Mouse (Mus musculus): ENCODE data around the gene Tnnc1.

- TF ChIP-seq CTCF (IDR thresholded peaks at IDR 0.05; ENCODE audit: low read depth, low read length) = no peak
- TF ChIP-seq POLR2A (IDR thresholded peaks at IDR 0.05; ENCODE audit: insufficient read depth, low read length) = no peak
- TF ChIP-seq EP300 (IDR thresholded peaks at IDR 0.05; ENCODE audit: insufficient read depth, low read depth, low read length) = no peak
Observed at GRCm38 (mm10) chr14:31194441-31194840, 13.7 kb upstream of the Tnnc1 start.

All from ES-Bruce4 (cell line).